Mouse (Mus musculus): ENCODE data around the gene Stac2. TPM values are rescaled to one million over a fixed set of nuclear protein-coding genes. Genes with fewer than 3 reads are reported as not detected.

Stac2 gene
- total and polyA plus RNA-seq, 3 experiments, result 0.05 TPM; not detected in 2

DNA sequence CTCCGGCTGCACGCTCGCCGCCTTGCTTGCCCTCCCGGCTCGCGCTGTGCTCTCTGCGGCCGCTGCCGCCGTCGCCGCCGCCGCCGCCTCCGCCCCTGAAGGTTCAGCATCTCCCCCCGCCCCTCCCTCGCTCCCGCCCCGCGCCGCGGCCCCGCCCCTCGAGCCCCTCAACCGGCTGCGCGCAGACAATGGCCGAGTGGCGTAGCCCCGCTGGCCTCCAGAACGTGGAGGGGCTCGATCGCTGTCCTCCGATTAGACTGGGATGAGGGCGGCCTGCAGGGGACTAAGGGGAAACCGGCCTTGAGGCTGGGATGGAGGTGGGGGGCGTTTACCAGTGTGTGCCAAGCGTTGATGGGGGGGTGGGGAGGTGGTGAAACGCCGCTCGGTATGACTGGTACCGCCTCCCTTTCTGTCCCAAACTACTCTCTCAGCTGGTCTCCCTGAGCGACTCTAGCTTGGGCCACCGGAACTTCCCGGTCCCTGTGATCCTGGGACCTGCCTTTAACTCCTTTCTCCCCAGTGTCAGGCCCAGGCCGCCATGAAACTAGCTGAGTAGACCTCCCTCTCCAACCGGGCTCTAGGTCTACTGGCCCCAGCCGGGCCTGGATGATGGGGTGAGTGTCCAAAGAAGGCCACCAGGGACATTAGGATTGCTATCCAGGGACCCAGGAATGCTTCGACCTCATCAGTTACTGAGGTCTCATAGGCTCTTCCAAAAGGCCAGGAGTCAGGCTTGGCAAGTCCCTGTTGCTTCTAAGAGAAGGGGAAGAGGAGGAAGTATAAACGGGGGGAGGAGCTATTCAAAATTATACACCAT lies 30.5 kb downstream of the Stac2 start, which contains the start of gene Cacnb1:
Gene Cacnb1 (minus strand): TSS at position 480 of the 817 bp plus-strand sequence.
- ATAC-seq (ENCODE audit: extremely low read depth, insufficient number of reproducible peaks, low FRiP score, poor library complexity, severe bottlenecking) (no peak), DNase-seq (ENCODE audit: low spot score) (peak; percentile 83)
- H3K27me3 ChIP-seq (ENCODE audit: insufficient read depth, low read length), result peaks cover 26% of the 10 kb centered on the region

DNA sequence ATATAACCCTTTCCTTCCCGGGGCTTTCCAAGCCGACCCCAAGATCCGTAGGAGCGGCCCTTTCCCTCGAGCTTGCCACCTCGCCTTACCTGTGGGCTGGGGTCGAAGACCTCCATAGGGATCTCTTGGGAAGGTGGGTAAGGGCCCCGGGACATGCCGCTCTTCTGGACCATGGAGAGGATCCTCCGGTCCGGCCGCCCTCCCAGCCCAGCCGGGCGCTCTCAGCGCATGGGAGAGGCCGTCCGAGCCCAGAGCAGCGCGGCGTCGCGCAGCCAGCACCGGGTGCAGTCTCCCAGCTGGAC lies 31.1 kb downstream of the Stac2 start:
- no peak for DNase-seq (ENCODE audit: low spot score)
- Histone ChIP-seq H3K4me1 (ENCODE audit: insufficient read depth, low read depth, low read length) (peaks cover 63% of the 10 kb centered on the region), H3K4me3 (ENCODE audit: low read depth, low read length) (peak overlapping the region; percentile 78), H3K9me3 (replicated peaks) (no peaks in the 10 kb centered on the region), H3K36me3 (replicated peaks) (no peaks in the 10 kb centered on the region), H3K27me3 (ENCODE audit: insufficient read depth, low read length) (peaks cover 30% of the 10 kb centered on the region)
- no peak for ATAC-seq (ENCODE audit: extremely low read depth, insufficient number of reproducible peaks, low FRiP score, poor library complexity, severe bottlenecking)
- TF ChIP-seq GATA1 (IDR thresholded peaks at IDR 0.05; ENCODE audit: borderline replicate concordance, low read length) (no peak), GATA2 (IDR thresholded peaks at IDR 0.05; ENCODE audit: borderline replicate concordance, low read depth, low read length) (no peak)

More for the DNA sequence above, 30.5 kb downstream of the Stac2 start, which contains the start of gene Cacnb1:
- peaks cover 63% of the 10 kb centered on the region for H3K4me1 ChIP-seq (ENCODE audit: insufficient read depth, low read depth, low read length)
- TF ChIP-seq CTCF (IDR thresholded peaks at IDR 0.05; ENCODE audit: low read depth, low read length) (no peak), TAL1 (conservative IDR thresholded peaks at IDR 0.05; ENCODE audit: low read depth, low read length) (no peak), GATA1 (IDR thresholded peaks at IDR 0.05; ENCODE audit: borderline replicate concordance, low read length) (no peak), GATA2 (IDR thresholded peaks at IDR 0.05; ENCODE audit: borderline replicate concordance, low read depth, low read length) (no peak), POLR2AphosphoS5 (IDR thresholded peaks at IDR 0.05; ENCODE audit: insufficient replicate concordance, low read depth, low read length) (no peak)
- H3K4me3 ChIP-seq (ENCODE audit: low read depth, low read length), result peak within 1 kb of the TSS; percentile 78
- H3K36me3 ChIP-seq (replicated peaks), result peaks cover 2% of the 10 kb centered on the region
- H3K9me3 ChIP-seq (replicated peaks), result no peaks in the 10 kb centered on the region

DNA sequence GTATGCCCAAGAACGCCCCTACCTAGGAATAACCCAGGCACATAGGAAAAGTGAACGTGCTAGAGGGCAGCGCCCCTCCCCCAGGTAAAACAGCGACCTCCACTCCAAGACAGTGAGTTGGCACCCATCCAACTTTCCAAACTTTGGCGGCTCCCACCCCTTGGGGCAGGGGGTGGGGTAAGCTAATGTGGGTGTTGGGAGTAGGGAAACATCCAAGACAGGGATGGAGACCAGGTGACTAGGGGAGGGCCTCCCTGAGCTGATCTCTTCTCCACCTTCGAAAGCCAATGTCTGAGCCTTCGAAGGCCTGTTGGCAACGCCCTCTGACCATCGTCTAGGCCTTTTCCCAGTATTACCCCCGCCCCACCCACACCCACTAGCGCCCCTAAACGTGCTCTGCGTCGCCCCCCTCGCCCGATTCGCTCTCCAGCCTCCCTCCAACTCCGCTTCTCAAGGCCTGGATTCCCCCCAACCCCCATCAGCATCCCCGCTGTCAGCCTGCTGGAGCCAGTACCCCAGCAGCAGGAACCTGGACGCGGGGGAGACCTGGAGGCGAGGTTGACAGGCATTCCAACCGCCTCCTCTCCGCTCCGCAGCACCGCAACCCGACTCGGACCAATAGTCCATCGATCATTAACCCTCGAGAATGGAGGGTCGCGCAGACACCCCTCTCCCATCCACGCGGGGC lies 31.6 kb downstream of the Stac2 start:
- Histone ChIP-seq H3K36me3 (replicated peaks) (no peaks in the 10 kb centered on the region), H3K4me3 (ENCODE audit: low read depth, low read length) (peak overlapping the region; percentile 78), H3K27me3 (ENCODE audit: insufficient read depth, low read length) (peaks cover 34% of the 10 kb centered on the region), H3K4me1 (ENCODE audit: insufficient read depth, low read depth, low read length) (peaks cover 63% of the 10 kb centered on the region), H3K9me3 (replicated peaks) (no peaks in the 10 kb centered on the region)
- DNase-seq (ENCODE audit: low spot score) (peak; percentile 45), ATAC-seq (ENCODE audit: extremely low read depth, insufficient number of reproducible peaks, low FRiP score, poor library complexity, severe bottlenecking) (no peak)
- TF ChIP-seq POLR2AphosphoS5 (IDR thresholded peaks at IDR 0.05; ENCODE audit: insufficient replicate concordance, low read depth, low read length) (no peak), GATA1 (IDR thresholded peaks at IDR 0.05; ENCODE audit: borderline replicate concordance, low read length) (no peak), GATA2 (IDR thresholded peaks at IDR 0.05; ENCODE audit: borderline replicate concordance, low read depth, low read length) (no peak), TAL1 (conservative IDR thresholded peaks at IDR 0.05; ENCODE audit: low read depth, low read length) (no peak), CTCF (IDR thresholded peaks at IDR 0.05; ENCODE audit: low read depth, low read length) (no peak)

- Histone ChIP-seq H3K36me3 (replicated peaks) (no peaks in the 10 kb centered on the region), H3K9me3 (replicated peaks) (no peaks in the 10 kb centered on the region), H3K27me3 (ENCODE audit: insufficient read depth, low read length) (peaks cover 36% of the 10 kb centered on the region), H3K4me3 (ENCODE audit: low read depth, low read length) (no peak overlapping the region), H3K4me1 (ENCODE audit: insufficient read depth, low read depth, low read length) (peaks cover 61% of the 10 kb centered on the region)
- TF ChIP-seq POLR2AphosphoS5 (IDR thresholded peaks at IDR 0.05; ENCODE audit: insufficient replicate concordance, low read depth, low read length) (no peak), GATA2 (IDR thresholded peaks at IDR 0.05; ENCODE audit: borderline replicate concordance, low read depth, low read length) (no peak)
- ATAC-seq (ENCODE audit: extremely low read depth, insufficient number of reproducible peaks, low FRiP score, poor library complexity, severe bottlenecking), result no peak
- no peak for DNase-seq (ENCODE audit: low spot score)
Observed at GRCm38 (mm10) chr11:98021118-98021517, 32.1 kb downstream of the Stac2 start.

DNA sequence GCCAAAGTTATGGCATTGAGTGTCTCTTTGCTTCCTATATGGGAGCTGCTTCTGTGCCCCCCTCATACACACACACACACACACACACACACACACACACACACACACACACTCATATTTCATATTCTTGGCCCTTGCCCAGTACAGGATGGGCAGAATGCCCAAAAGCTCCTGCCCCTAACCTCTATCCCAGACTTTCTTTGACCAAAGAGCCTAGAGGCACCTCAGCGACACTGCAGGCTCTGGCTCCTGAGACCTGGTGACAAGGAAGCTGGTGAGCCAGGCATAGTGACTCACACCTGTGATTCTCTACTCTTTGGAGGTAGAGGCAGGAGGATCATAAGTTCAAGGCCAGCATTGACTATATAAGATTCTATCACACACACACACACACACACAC lies 32.6 kb downstream of the Stac2 start:
- ATAC-seq (ENCODE audit: extremely low read depth, insufficient number of reproducible peaks, low FRiP score, poor library complexity, severe bottlenecking), result no peak
- Histone ChIP-seq H3K4me3 (ENCODE audit: low read depth, low read length) (no peak overlapping the region), H3K4me1 (ENCODE audit: insufficient read depth, low read depth, low read length) (peaks cover 56% of the 10 kb centered on the region), H3K9me3 (replicated peaks) (no peaks in the 10 kb centered on the region), H3K36me3 (replicated peaks) (no peaks in the 10 kb centered on the region), H3K27me3 (ENCODE audit: insufficient read depth, low read length) (peaks cover 36% of the 10 kb centered on the region)
- DNase-seq (ENCODE audit: low spot score), result no peak
- TF ChIP-seq TAL1 (conservative IDR thresholded peaks at IDR 0.05; ENCODE audit: low read depth, low read length), result no peak
- TF ChIP-seq GATA1 (IDR thresholded peaks at IDR 0.05; ENCODE audit: borderline replicate concordance, low read length), result no peak
- TF ChIP-seq POLR2AphosphoS5 (IDR thresholded peaks at IDR 0.05; ENCODE audit: insufficient replicate concordance, low read depth, low read length), result no peak
- TF ChIP-seq CTCF (IDR thresholded peaks at IDR 0.05; ENCODE audit: low read depth, low read length), result no peak
- no peak for TF ChIP-seq GATA2 (IDR thresholded peaks at IDR 0.05; ENCODE audit: borderline replicate concordance, low read depth, low read length)

- no peak for DNase-seq (ENCODE audit: low spot score)
- Histone ChIP-seq H3K4me1 (ENCODE audit: insufficient read depth, low read depth, low read length) (peaks cover 52% of the 10 kb centered on the region), H3K27me3 (ENCODE audit: insufficient read depth, low read length) (peaks cover 38% of the 10 kb centered on the region), H3K36me3 (replicated peaks) (no peaks in the 10 kb centered on the region), H3K9me3 (replicated peaks) (no peaks in the 10 kb centered on the region), H3K4me3 (ENCODE audit: low read depth, low read length) (no peak overlapping the region)
- no peak for ATAC-seq (ENCODE audit: extremely low read depth, insufficient number of reproducible peaks, low FRiP score, poor library complexity, severe bottlenecking)
- TF ChIP-seq GATA2 (IDR thresholded peaks at IDR 0.05; ENCODE audit: borderline replicate concordance, low read depth, low read length), result no peak
- TF ChIP-seq TAL1 (conservative IDR thresholded peaks at IDR 0.05; ENCODE audit: low read depth, low read length), result no peak
- TF ChIP-seq POLR2AphosphoS5 (IDR thresholded peaks at IDR 0.05; ENCODE audit: insufficient replicate concordance, low read depth, low read length), result no peak
- no peak for TF ChIP-seq GATA1 (IDR thresholded peaks at IDR 0.05; ENCODE audit: borderline replicate concordance, low read length)
- TF ChIP-seq CTCF (IDR thresholded peaks at IDR 0.05; ENCODE audit: low read depth, low read length), result no peak
Observed at GRCm38 (mm10) chr11:98019883-98020610, 33.2 kb downstream of the Stac2 start.
